Mouse (Mus musculus): ENCODE measurements around the gene Ei24. TPM values are rescaled to one million over a fixed set of nuclear protein-coding genes. Genes with fewer than 3 reads are reported as not detected.

The Ei24 gene
- total RNA-seq, 1 experiment from 2014 or later, result 148 TPM

DNA sequence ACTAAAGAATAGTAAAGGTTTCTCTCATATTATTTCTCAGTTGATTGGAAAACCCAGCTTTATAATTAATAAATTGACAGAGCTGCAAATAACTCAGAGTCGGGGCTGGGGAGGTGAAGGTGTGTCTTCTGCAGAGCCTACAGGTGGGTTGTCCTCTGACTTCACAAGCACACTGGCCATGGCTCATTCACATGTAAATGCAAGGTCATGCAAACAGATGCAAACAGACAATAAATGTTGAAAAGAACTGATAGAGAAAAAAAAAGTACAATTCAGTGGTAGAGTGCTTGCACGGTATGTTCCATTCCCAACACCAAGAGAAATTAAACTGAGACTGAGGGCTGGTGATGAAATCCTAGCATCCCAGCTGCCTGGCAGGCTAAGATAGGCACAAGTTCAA is 2.7 kb downstream of the Ei24 start:
- DNase-seq, result no peak

DNA sequence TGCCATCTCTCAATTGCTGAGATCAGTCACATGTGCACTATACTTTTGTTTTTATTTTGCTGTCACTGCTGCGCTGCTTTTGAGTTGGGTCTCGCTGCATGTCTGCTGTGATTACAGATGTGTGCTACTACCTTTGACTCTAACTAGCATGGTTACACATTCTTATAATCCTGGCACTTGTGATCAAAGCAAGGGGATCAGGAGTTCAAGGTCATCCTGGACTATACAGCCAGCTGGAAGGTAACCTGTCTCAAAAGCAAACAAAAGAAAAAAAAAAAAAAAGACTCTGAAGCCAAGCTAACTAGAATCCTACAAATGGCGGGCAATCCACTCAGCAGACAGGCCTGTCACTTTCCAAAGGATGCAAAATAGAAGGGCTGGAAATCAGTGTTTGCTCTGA is 5.0 kb downstream of the Ei24 start:
- DNase-seq, result no peak

DNA sequence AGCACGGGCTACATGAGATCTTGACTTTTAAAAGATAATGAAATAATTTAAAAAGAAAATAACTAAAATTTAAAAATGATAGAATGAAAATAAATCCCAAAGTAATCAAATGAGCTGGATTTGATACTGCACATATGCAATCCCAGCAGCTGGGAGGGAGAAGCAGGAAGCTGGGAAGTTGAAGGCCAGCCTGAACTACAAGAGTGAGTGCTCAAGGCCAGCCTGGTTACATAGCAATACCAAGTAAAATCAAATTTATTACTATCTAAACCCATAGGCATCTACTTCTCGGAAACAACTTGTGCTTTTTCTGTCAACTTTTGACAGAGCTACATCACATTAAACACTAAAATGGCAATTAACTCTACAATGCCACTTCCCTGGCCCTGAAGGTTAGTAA is 13.3 kb downstream of the Ei24 start:
- DNase-seq, result peak; percentile 21

DNA sequence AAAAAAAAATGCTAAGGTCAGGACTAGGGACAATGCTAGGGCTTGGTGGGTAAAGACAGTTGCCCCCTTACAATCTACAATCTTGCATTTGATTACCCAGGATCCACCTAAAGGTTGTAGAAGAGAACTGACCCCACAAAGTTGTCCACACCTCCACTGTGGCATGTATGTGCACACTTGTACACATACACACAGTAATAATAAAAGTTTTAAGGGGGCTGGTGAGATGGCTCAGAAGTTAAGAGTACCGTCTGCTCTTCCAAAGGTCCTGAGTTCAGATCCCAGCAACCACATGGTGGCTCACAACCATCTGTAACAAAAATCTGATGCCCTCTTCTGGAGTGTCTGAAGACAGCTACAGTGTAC is 28.2 kb downstream of the Ei24 start:
- DNase-seq, result no peak

DNA sequence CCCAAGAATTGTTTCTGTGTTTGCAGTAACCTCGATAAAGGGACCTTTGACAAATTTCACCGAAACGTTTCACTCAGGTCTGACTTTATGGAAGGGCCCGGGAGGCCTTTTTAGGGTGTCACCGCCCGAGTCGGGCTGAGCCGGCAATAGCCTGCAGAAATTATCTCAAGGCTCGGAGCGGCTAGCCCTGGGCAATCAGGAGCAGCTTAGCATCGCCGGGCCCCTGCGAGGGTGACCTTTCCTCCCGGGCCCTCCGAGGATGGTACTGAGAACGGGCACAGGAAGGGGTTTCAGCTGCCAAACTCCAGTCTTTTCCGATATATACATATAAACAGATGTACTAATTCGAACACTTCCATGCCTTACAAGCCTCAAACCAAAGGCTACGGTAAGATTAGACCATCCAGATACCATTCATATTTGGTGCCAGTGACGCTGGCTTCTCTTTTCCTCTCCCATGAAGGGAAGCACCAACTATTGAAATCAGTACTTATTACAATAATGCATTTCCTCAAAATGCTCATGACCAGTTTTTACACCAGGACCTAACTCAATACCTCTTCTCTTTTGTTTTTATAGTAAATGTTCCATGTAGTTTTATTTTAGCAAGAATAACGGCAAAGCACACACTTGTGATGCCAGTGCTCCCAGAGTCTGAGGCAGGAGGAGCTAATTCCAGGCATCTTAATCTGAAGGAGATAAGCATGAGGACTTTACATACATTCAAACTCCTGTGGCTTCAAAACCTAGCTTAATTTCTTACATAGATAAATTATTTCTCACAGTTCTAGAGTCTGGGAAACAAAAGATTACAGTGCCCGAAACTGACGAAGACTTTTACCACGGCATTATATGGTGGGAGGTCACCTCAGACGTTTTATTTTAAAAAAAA is 28.8 kb downstream of the Ei24 start:
- DNase-seq, result peak; percentile 76

DNA sequence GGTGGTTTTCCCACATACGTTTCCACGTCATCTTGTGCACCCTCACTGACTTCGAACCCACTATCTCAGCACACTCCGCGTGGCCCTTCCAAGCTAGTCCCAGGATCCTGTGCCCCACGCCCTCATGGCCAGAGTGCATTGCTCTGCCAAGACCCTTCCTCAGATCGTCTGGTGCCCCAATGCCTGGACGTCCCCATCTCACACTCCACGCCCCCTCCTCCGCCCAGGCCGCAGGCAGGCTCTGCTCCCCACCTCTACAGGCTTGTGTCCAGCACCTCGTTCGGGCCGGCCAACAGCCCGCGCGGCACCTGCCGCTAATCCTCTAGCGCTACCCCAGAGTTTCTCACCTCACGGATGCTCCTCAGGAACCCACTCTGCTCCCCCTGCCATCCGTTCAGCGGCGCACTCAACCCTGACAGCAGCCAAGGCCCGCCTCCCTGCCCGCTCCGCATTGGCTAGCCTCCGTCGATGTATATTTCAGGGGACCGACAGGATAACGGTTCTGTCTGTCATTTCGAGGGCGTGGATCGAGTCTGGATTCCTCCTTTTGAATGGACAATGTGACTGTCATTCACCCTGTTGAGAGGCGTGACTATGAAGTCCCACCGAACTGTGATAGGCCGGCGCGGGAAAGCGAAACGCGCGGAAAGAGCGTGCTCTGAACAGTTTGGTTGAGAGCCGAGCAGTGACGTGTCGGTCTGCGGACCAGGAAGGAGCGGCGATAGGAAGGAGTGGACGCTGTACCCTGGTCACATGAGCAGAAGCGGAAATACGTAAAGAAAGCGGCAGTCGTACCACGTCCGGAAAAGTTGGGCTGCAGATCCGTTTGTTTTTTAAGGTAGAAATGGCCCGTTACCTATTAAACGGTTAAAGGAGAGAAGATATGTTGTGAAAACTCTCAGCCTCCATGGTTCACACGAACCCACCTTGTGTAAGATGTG is 29.7 kb downstream of the Ei24 start, which contains the start of gene Stt3a:
TSS of gene Stt3a (minus strand) at position 477 of the 941 bp plus-strand sequence.
- peak; percentile 99 for DNase-seq

DNA sequence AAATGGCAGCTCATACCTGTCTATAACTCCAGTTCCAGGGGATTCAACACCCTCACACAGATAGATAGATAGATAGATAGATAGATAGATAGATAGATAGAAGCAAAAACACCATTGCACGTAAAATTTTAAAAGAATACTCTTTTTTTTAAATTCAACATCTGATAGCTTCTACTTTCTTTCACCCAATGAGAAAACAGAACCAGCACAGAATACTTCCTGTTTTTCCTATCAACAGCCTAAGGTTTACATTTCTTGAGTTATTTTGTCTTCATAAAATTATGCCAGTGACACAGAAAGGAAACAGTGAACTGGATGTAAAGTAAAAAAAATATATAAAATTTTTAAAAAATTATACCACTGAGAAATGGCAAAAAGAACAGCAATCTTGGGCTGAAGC is 32.8 kb downstream of the Ei24 start:
- no peak for DNase-seq

Other genes starting within 250 kb of the Ei24 start
- gene Gm17689, start 214.8 kb downstream of the Ei24 start, total RNA-seq (2021), result not detected in 2 replicates
- gene A630095E13Rik, start 154.0 kb downstream of the Ei24 start, total RNA-seq (2021), result not detected in 2 replicates
- gene Acrv1, start 104.2 kb downstream of the Ei24 start, total RNA-seq (2021), result not detected in 2 replicates
- gene Chek1, start 70.3 kb downstream of the Ei24 start, total RNA-seq (2021), result 6.3 and 8.5 TPM in 2 replicates
- gene Stt3a, start 29.7 kb downstream of the Ei24 start, total RNA-seq (2021), result 230 and 253 TPM in 2 replicates
- gene Fez1, start 24.5 kb upstream of the Ei24 start, total RNA-seq (2021), result 4.9 and 11.2 TPM in 2 replicates